7 mouse cellular contexts compared by ENCODE assay signal in the genomic region with DNA sequence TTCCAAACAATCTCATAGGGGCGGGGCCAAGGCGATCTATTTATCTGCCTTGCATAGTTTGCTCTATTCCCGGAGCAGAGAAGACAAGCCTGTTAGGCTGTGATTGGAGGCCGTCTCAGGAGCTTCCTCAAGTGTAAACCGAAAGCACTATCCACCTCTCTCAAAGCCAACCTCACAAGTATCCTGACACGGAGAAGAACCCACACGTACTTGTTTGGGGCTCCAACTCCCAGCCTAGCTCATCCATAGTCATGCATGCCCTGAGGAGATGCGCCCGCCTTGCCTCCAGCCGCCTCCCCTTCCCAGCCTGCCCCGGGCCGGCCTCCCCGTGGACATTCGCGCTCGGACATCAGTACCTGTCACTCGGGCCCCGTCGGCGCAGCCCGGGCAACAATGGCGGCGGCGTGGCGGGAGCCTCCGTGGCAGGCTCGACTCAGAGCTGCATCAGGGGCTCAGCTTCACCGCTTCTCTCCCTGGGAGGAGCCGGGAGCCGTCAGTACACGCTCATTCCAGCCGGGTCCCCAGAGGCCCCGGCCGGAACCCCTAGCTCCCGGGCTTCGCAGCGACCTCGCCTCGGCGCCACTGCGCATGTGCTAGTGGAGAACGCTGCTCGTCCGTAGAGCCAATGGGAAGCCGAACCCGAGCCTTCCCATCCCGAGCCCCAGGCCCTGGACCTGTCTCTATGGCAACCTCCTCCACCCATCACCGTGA. TPM values are rescaled to one million over a fixed set of nuclear protein-coding genes. Genes with fewer than 3 reads are reported as not detected.
A peak's percentile ranks its signal among the peaks of the same experiment; 100 is the strongest.
DNase-seq lines count a peak whose midpoint lies in the region; ATAC-seq and TF ChIP-seq lines count a peak whose summit lies in the region.

A gene (minus strand): TSS at position 595 of the 711 bp plus-strand sequence.

- peak; percentile 82; the same call in 1 of the 2 replicates for TF ChIP-seq POLR2A in limb, embryonic 14.5 days (IDR thresholded peaks at IDR 0.05; ENCODE audit: borderline replicate concordance, extremely low read depth, insufficient read depth, insufficient read length)

- under 1% methylated on average over 48 of the region's 48 CpGs for WGBS in embryonic facial prominence, embryonic 13.5 days
- WGBS in heart, embryonic 10.5 days = 2% methylated on average over 48 of the region's 48 CpGs
- WGBS in kidney, embryonic 14.5 days = under 1% methylated on average over 48 of the region's 48 CpGs
- WGBS in limb, embryonic 14.5 days = under 1% methylated on average over 48 of the region's 48 CpGs
- WGBS in midbrain, embryonic 16.5 days = under 1% methylated on average over 48 of the region's 48 CpGs

- peaks cover 22% of the 10 kb centered on the region for H3K36me3 ChIP-seq in embryonic facial prominence, embryonic 13.5 days
- H3K36me3 ChIP-seq in heart, embryonic 10.5 days = peaks cover 17% of the 10 kb centered on the region
- H3K36me3 ChIP-seq in kidney, embryonic 14.5 days (ENCODE audit: control insufficient read depth, insufficient read depth, low read length) = peaks cover 9% of the 10 kb centered on the region; the same call in 1 of the 2 replicates
- H3K36me3 ChIP-seq in limb, embryonic 14.5 days (ENCODE audit: control insufficient read depth, insufficient read depth, low read length) = peaks cover 19% of the 10 kb centered on the region
- peaks cover 13% of the 10 kb centered on the region for H3K36me3 ChIP-seq in midbrain, embryonic 16.5 days (ENCODE audit: control insufficient read depth, insufficient read depth, low read length)

- H3K4me2 ChIP-seq in embryonic facial prominence, embryonic 13.5 days = peak within 1 kb of the TSS; percentile 79
- peak within 1 kb of the TSS; percentile 89 for H3K4me2 ChIP-seq in kidney, embryonic 14.5 days (replicated peaks; ENCODE audit: low read depth, low read length)
- H3K4me2 ChIP-seq in limb, embryonic 14.5 days (replicated peaks; ENCODE audit: low read depth, low read length, severe bottlenecking) = peak within 1 kb of the TSS; percentile 75
- H3K4me2 ChIP-seq in midbrain, embryonic 16.5 days (ENCODE audit: low read length) = peak within 1 kb of the TSS; percentile 69

- H3K27ac ChIP-seq in embryonic facial prominence, embryonic 13.5 days = peak within 1 kb of the TSS; percentile 84
- H3K27ac ChIP-seq in heart, embryonic 10.5 days = peak within 1 kb of the TSS; percentile 89
- H3K27ac ChIP-seq in kidney, embryonic 14.5 days (ENCODE audit: low read depth, low read length) = 0 out of 2 replicates have a peak within 1 kb of the TSS, but pooled peaks have one; percentile 30
- H3K27ac ChIP-seq in limb, embryonic 14.5 days (replicated peaks; ENCODE audit: low read depth, low read length) = peak within 1 kb of the TSS; percentile 58; the same call in 1 of the 2 replicates
- peak within 1 kb of the TSS; percentile 93 for H3K27ac ChIP-seq in midbrain, embryonic 16.5 days (ENCODE audit: low read length)

- ATAC-seq in embryonic facial prominence, embryonic 13.5 days (ENCODE audit: insufficient number of reproducible peaks, insufficient read depth, low FRiP score, low TSS enrichment, low read depth) = peak; percentile 93
- peak; percentile 98 for ATAC-seq in kidney, embryonic 14.5 days (ENCODE audit: low FRiP score, low TSS enrichment)
- peak; percentile 97 for ATAC-seq in limb, embryonic 14.5 days (ENCODE audit: low FRiP score, low read depth)
- peak; percentile 99 for ATAC-seq in midbrain, embryonic 16.5 days

- H3K4me1 ChIP-seq in embryonic facial prominence, embryonic 13.5 days = peaks cover 12% of the 10 kb centered on the region
- peaks cover 6% of the 10 kb centered on the region; the same call in 1 of the 2 replicates for H3K4me1 ChIP-seq in heart, embryonic 10.5 days
- H3K4me1 ChIP-seq in kidney, embryonic 14.5 days (ENCODE audit: control insufficient read depth, insufficient read depth, low read length) = peaks cover 8% of the 10 kb centered on the region; the same call in 1 of the 2 replicates
- H3K4me1 ChIP-seq in limb, embryonic 14.5 days (ENCODE audit: control insufficient read depth, insufficient read depth, low read length) = 0 out of 2 replicates have a peak, but pooled peaks cover 3% of the 10 kb centered on the region
- H3K4me1 ChIP-seq in midbrain, embryonic 16.5 days (ENCODE audit: control insufficient read depth, insufficient read depth, low read length) = peaks cover 15% of the 10 kb centered on the region

- H3K27me3 ChIP-seq in embryonic facial prominence, embryonic 13.5 days = no peaks in the 10 kb centered on the region
- H3K27me3 ChIP-seq in heart, embryonic 10.5 days (ENCODE audit: insufficient read depth, poor library complexity, severe bottlenecking) = no peaks in the 10 kb centered on the region
- H3K27me3 ChIP-seq in kidney, embryonic 14.5 days (ENCODE audit: control insufficient read depth, insufficient read depth, low read length) = no peaks in the 10 kb centered on the region
- no peaks in the 10 kb centered on the region for H3K27me3 ChIP-seq in limb, embryonic 14.5 days (ENCODE audit: control insufficient read depth, insufficient read depth, low read length)
- no peaks in the 10 kb centered on the region for H3K27me3 ChIP-seq in midbrain, embryonic 16.5 days (ENCODE audit: control insufficient read depth, insufficient read depth, low read depth, low read length)

- H3K4me3 ChIP-seq in embryonic facial prominence, embryonic 13.5 days = peak within 1 kb of the TSS; percentile 85
- H3K4me3 ChIP-seq in heart, embryonic 10.5 days = peak within 1 kb of the TSS; percentile 82
- H3K4me3 ChIP-seq in kidney, embryonic 14.5 days (ENCODE audit: low read length) = peak within 1 kb of the TSS; percentile 74
- peak within 1 kb of the TSS; percentile 86 for H3K4me3 ChIP-seq in limb, embryonic 14.5 days (replicated peaks; ENCODE audit: low read length)
- H3K4me3 ChIP-seq in midbrain, embryonic 16.5 days (ENCODE audit: low read depth, low read length) = peak within 1 kb of the TSS; percentile 58

- DNase-seq in adrenal gland, postnatal 25 days = peak; percentile 89
- DNase-seq in heart, embryonic 10.5 days (ENCODE audit: low spot score) = peak; percentile 93
- DNase-seq in limb, embryonic 14.5 days (ENCODE audit: low spot score) = peak; percentile 93
- DNase-seq in spleen, postnatal 10 days (ENCODE audit: low spot score in 2 of 2) = peak; percentile 14 to 61

- H3K9me3 ChIP-seq in embryonic facial prominence, embryonic 13.5 days = no peaks in the 10 kb centered on the region
- H3K9me3 ChIP-seq in heart, embryonic 10.5 days = no peaks in the 10 kb centered on the region
- no peaks in the 10 kb centered on the region for H3K9me3 ChIP-seq in kidney, embryonic 14.5 days (ENCODE audit: control insufficient read depth, low read length)
- H3K9me3 ChIP-seq in limb, embryonic 14.5 days (ENCODE audit: control insufficient read depth, low read length) = no peaks in the 10 kb centered on the region
- no peaks in the 10 kb centered on the region for H3K9me3 ChIP-seq in midbrain, embryonic 16.5 days (replicated peaks; ENCODE audit: control insufficient read depth, low read length, poor library complexity, severe bottlenecking)

- H3K9ac ChIP-seq in embryonic facial prominence, embryonic 13.5 days = peak within 1 kb of the TSS; percentile 84
- H3K9ac ChIP-seq in kidney, embryonic 14.5 days (ENCODE audit: low read depth, low read length) = peak within 1 kb of the TSS; percentile 72
- peak within 1 kb of the TSS; percentile 80 for H3K9ac ChIP-seq in limb, embryonic 14.5 days (ENCODE audit: low read depth, low read length, severe bottlenecking)
- peak within 1 kb of the TSS; percentile 78 for H3K9ac ChIP-seq in midbrain, embryonic 16.5 days (ENCODE audit: low read depth, low read length)

RNA-seq across cellular contexts. Expression of the gene that starts here (rescaled TPM):
- 4.4 and 5.4 TPM in 2 replicates for total RNA-seq in adrenal gland, postnatal 25 days (2021)
- 13.5 and 14.4 TPM in 2 replicates for polyA plus RNA-seq in embryonic facial prominence, embryonic 13.5 days (2015; fragmentation: Nextera tagmentation; extraction: Ambion mirVana)
- polyA plus RNA-seq in heart, embryonic 10.5 days (2016; fragmentation: Nextera tagmentation; extraction: Ambion mirVana) = 6.7 and 8.0 TPM in 2 replicates
- 5.9 and 10.1 TPM in 2 replicates for polyA plus RNA-seq in kidney, embryonic 14.5 days (2014; fragmentation: Nextera tagmentation; extraction: Ambion mirVana)
- polyA plus RNA-seq in limb, embryonic 14.5 days (2012; rRNA removed) = 7.7 and 8.9 TPM in 2 replicates
- polyA plus RNA-seq in limb, embryonic 14.5 days (2014; fragmentation: Nextera tagmentation; extraction: Ambion mirVana) = 9.2 and 10.7 TPM in 2 replicates
- polyA plus RNA-seq in midbrain, embryonic 16.5 days (2015; fragmentation: Nextera tagmentation; extraction: Ambion mirVana) = 22.5 and 26.3 TPM in 2 replicates

Comparison
In these comparisons a context has a peak if more than half of its experiments do, and no peak if none do; other contexts are left out.
1. Peak in every context shown above with its lines: DNase-seq, ATAC-seq, H3K4me3 ChIP-seq and H3K27ac ChIP-seq.
2. DNase-seq: peak in every context shown above with its lines; median percentile 93 in heart, embryonic 10.5 days; 93 in limb, embryonic 14.5 days; 89 in adrenal gland, postnatal 25 days; 38 in spleen, postnatal 10 days.
3. H3K27ac ChIP-seq: peak in every context shown above with its lines; median percentile 93 in midbrain, embryonic 16.5 days; 89 in heart, embryonic 10.5 days; 84 in embryonic facial prominence, embryonic 13.5 days; 58 in limb, embryonic 14.5 days; 30 in kidney, embryonic 14.5 days.